Mouse (Mus musculus) urinary bladder, adult 18-20 months (tissue): ENCODE results near the gene Tha1.
"Not testable (repeated sequence)": the region's sequence is repeated elsewhere in the genome, so short reads cannot be mapped to it uniquely, and the experiment has no call there.

Experiments used
- DNase-seq, 2 experiments: peaks; one replicate each; pipeline ENCODE4 v3.0.0; 2022; ENCODE audit warnings: low spot score in 2 of 2, mixed read lengths in 2 of 2

Tha1 gene

DNA sequence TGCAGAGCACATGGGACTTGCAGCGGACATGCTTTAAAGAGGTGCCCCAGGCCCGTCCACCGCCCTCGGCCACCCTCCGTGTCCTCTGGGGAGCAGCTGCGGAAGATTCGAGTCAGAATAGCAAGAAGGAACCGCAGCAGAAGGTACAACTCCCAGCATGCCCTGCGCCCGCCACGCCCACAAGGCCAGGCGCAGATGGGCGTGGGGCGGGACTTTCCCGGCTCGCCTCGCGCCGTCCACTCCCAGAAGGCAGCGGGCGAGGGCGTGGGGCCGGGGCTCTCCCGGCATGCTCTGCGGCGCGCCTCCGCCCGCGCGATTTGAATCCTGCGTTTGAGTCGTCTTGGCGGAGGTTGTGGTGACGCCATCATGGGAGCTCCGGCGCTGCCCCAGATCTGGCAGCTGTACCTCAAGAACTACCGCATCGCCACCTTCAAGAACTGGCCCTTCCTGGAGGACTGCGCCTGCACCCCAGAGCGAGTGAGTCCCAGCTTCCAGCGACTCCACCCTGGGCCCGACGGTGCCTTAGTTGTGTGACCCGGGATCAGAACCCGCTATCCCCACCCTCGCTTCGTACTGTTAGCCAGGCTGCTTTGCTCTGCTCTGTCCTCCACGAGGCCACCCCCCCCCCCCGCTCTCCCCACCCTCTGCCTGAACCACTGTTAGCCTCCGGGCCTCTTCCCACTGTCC is 24.2 kb downstream of the Tha1 start, which contains the start of gene Birc5:
TSS of gene Birc5 (plus strand) at position 267 of the 687 bp plus-strand sequence.
- peak; percentile 92 to 96 for DNase-seq

DNA sequence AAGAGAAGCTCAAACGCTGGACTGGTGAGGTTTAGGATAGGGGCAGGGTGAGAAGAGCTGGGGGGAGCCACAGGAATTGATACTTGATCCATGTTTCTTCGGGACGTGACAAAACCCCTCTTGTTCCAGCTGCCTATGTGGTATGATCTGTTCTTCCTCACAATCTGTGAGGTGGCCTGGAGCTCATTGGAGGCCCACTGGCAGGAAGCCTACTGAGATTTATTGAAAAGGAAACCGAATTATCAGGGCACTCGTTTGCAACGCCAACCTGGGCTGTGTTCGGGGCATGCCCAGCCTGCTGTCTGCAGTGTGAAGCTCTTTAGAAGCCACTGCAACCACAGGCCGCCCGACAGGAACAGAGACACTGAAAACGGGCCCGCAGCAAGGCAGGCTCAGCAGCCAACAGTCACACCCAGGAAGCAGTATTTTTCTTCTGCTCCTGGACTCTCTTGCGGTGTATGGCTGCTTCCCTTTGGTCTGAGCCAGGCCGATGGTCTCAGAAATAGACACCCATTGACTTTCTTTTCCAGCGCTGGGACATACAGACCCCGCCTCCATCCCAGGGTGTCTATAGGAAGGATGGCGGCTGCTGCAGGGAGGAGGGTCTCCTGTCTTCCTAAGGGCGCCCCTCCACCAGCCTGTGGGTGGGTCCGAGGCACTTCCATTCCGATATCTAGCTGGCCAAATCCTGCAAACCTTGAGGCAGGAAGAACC is 24.9 kb downstream of the Tha1 start:
- DNase-seq = no peak

DNA sequence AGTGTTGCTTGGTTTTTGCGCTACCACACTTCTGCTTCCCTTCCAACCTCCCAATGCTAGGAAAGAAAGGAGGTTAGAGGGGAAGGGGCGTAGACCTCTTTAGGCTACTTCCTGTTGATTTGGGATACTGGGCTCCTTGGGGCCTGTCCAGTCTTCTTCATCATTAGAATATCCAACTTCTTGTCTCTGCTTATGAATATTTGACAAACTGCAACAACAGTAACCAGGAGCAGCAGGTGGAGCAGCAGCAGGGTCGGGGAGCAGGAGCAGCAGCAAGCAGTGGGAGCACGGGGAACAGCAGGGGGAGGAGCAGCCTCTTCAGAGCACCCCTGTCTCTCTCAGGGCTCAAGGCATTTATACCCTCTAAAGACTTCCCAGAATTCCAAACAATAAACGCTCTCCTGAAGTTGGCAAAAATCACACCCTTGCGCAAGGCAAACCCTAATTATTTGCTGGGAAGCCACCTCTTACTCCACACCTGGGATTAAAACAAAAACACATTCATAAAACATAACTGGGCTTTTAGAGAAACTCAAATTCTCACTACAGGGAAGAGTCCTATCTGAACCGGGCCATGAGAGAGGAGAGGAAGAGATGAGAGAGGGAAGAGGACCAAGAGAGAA is 25.6 kb downstream of the Tha1 start:
- no peak for DNase-seq

DNA sequence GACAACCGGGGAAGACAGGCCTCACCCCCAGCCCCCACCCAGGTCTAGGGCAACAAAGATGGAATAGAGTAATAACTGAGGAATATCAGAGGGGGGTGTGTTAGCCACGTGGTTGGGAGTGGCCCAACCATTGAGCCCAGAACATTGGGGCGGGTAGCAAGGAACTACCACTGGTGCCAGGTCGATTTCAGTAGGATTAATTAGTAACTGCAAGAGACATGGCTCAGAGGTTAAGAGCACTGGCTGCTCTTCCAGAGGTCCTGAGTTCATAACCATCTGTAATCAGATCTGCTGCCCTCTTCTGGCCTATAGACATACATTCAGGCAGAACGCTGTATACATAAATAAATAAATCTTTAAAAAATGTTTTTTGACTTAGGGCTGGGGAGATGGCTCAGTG is 26.6 kb downstream of the Tha1 start:
- no peak for DNase-seq

DNA sequence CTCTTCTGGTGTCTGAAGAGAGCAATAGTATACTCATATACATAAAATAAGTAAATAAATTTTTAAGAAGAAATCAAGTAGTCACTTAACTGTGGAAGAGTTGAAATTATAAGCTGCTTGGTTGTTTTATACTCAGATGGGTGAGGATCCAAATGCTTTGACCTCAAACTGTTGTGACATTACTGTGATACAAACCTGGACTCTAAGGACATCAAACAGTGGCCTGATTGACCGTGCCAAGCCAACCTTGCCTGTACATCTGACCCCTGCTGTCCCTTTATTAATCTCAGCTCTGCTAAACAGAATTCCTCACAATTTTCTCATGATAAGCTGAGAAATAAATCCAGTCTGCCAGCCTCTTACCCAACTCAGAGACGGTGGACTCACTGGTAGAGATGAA is 27.6 kb downstream of the Tha1 start:
- no peak for DNase-seq

DNA sequence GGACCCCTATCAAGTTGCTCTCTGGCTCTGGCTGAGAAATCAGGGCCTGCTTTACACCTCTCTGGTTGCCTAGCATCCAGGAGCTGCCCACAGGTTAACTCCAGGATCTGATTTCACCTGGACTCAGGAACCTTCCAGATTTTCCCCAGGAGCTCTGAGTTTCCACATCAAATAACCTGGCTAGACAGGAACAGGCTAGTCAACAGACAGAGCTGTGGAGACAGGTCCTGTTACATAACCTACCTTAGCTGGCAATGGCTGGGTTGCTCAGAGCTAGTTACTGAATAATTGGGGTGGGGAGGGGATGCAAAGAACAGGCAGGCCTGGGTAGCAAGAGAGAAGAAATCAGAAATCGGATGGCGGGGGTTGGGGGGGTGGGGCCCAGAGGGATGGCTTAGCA is 28.3 kb downstream of the Tha1 start:
- DNase-seq = no peak

DNA sequence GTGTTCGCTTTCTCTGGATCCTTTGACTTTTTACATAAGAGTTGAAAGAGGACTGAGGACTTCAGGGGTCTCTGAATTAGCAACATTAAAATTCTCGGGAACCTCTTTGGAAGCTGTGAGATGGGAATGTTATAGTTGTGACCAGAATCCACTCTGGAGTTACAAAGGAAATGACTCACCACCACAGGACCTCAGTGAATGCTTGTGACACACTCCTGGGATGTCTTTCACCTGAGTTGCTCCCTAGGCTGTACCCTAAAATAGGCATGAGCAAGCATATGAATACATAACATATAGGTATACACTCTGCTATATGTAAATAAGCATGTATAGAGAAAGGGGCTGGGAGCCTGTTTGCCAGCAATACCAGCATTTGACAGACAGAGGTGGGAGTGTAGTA is 29.8 kb downstream of the Tha1 start:
- no peak for DNase-seq

DNA sequence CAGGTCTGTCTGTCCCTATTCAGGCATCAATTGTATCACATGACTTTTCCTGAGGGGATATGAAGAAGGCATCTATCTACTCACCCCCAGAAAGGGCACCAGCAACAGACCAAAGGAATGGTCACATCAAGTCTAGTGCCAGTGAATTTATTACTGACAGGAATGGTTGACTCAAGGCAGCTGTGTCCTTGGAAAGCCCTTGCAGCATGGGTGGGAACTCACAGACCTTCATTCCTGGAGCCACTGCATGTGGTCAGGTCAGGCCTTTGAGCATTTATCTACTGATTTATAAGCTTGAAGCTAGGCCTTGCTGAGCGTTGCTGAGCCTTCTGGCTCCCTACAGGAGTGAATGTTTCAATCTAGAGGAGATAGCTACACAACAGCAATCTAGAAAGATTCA is 32.4 kb downstream of the Tha1 start:
- no peak for DNase-seq

DNA sequence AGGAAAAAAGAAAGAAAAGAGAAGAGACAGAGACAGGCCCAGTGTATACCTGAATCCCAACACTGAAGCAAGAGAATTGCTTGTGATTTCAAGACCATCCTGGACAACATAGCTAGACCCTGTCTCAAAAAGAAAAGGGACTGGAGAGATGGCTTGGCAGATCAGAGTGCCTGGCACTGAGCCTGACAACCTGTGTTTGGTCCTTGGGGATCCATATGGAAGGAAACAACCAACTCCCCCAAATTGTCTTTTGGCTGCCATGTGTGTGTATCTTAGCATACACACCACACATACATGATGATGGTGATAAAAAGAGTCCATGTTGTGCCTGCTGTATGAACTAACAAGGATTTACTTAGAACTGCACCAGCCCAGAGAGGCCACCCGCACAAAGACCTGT is 34.3 kb downstream of the Tha1 start:
- DNase-seq = no peak

DNA sequence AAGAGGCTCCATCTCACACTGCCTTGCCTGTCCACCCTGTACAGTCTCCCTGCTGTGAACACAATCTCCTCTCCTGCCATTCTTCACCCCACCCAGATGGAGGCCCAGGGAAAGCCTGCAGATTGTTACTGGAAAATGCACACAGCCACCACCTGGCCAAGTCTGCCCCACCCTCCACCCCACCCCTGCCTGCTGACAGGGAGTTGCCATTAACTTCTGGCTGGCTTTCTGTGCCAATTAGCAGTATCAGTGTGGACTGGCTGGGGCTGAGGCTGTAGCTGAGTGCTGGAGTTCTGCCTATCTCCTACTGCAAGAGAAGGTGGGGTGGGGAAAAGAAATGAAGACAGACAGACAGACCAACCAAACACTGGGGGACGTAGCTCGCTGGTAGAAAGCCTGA is 34.7 kb downstream of the Tha1 start:
- DNase-seq = no peak

DNA sequence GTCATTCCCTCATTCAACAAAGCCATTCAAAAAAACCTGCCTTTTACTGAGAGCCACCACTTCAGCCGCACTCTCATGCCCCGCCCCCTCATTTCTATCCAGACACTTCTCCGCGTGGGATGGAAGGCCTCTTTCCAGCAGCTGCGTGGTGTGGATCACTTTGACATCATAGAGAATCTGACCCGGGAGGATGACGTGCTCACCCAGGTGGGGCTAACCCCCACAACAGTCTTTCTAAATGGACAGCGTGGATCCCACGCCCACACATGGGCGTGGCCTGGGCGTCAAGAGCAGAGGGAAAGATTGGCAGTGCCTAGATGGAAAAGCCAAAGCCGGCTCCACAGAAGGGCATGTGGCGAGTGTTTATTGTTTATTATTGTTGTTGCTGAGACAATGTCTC is 37.0 kb downstream of the Tha1 start:
- no peak for DNase-seq

DNA sequence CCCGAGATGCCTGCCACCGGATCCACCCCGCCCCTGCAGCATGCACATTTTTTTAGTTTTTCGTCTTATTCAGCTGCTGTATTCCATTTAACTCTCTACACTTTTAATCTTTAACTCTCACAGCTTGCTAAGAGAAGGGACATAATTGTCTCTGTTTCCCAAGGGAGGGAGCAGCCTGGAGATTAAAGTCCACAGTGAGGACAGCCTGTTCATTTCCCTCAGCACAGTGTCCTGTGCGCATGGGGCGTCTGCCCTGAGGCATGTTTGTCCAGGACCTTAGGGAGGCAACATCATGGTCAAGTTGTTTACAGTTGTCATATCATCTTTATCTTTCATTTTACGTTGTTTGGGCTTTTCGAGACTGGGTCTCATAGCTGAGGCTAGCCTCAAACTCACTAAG is 39.2 kb downstream of the Tha1 start:
- no peak for DNase-seq

DNA sequence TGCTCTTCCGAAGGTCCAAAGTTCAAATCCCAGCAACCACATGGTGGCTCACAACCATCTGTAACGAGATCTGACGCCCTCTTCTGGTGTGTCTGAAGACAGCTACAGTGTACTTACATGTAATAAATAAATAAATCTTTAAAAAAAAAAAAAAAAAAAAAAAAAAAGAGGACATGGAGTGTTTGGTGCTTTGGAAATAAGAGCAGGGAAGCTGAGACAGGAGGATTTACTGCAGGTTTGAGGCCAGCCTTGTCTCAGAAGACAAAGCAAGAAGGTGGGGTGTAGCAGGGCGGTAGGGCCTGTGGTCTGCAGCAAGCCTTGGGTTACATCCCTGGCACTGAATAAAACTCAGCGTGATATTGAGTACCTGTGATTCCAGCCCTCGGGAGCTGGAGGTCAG is 39.8 kb downstream of the Tha1 start:
- not testable (repeated sequence) for DNase-seq

DNA sequence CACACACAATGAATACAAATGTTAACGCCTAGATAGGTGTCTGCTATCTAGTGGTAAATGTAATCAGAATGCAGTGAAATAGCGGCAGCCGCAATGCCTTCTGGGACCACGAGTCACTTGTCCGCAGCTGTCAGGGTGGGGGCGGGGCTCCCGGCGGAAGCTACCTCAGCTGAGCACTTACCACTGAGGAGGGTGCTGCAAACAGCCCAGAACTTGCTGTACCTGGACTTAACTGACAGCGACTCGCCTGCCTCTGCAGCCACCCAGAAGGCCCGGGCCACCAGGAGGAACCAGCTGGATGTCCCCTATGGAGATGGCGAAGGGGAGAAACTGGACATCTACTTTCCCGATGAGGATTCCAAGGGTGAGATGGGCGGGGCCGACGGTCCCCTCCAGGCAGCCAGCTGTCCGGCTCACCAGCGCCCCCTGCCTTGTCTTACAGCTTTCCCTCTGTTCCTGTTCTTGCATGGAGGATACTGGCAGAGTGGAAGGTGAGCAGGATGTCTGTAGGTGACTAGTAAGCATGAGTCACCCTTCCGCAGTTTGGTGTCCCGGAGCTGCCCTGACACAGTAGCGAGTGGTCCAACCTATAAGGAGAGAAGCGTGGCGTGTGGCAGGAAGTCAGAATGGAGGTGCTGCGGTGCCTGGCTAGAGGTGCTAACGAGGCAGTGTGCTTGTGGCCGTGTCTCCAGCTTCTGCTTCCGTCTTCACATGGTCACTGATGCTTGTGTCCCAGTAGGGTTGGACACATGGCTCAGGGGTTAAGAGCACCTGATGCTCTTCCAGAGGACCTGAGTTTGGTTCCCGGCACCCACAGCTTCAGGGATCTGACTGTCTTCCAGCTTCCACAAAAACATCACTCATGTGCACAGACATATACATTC is 41.0 kb downstream of the Tha1 start:
- peak in 1 of 2 experiments; percentile 49 for DNase-seq

DNA sequence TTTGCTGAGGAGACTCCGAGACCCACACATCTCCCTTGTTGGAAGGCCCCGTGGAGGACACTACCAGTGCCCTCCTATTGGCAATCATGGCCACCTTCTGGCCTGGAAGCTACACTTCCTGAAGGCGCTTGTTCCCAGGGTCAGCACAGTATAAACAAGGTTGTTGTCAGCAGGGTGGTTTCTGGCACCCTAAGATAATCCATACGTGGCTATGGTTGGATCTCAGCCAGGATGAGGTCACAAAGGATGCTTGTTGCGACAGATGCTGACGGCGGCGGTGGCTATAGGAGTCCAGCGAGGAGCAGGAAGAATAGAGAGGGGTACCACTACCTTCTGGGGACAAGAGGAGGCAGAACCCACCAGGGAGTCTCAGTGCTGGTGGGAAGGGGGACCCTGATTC is 42.9 kb downstream of the Tha1 start:
- no peak for DNase-seq

DNA sequence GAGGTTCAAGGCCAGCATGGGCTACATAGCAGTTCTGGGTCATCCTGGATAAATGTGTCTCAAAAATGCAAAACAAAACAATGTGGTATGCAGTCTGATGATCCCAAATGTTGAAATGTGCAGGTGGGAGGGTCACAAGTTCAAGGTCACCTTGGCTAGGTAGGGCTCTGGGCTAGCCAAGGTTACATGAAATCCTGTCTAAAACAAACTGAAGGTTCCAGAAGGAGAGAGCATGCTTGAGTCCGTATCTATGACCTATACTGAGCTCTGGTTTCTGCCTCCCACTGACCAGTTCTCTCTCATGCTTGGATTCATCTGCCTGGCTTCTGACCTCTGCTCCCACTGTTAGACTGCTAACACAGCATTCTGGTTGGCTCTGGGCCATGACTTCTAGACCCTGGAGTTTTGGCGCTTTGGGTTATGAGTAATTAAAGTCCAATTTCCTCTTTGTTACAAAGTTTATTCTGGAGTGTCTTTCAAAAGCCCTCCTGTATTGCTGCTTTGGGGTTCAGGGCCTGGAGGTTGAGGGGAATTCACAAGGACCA is 43.5 kb downstream of the Tha1 start:
- no peak for DNase-seq

DNA sequence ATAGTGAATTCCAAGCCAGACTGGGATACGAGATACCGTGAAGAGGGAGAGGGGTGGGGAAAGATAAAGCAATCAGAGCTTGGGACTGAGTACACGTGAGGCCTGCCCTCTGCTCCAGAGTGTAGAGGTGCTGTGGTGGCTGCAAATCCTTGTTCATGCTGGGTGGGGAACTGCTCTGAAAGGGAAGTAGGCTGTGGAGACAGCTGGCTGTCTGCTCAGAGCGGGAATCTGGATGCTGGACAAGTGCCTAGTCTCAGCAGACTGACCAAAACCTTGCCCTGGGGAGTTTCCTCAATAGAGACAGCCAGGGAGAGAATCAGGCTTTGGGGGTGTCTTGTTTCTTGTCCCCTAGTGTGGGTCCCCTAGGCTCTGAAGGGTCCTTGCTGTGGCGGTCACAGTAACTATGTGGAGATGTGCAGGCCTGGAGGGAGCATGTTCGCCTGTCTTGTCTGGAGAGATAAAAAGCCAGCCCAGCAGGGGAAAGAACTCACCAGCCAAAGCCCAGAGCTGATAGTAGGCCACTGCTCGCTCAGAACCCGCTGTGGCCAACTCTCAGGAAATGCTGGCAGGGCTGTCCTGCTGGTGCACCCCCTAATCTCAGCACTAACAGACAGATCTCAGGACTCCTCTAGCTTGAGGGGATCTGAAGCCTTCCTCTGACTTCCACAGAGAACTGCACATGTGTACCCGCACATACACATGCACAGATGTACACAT is 44.2 kb downstream of the Tha1 start:
- no peak for DNase-seq

DNA sequence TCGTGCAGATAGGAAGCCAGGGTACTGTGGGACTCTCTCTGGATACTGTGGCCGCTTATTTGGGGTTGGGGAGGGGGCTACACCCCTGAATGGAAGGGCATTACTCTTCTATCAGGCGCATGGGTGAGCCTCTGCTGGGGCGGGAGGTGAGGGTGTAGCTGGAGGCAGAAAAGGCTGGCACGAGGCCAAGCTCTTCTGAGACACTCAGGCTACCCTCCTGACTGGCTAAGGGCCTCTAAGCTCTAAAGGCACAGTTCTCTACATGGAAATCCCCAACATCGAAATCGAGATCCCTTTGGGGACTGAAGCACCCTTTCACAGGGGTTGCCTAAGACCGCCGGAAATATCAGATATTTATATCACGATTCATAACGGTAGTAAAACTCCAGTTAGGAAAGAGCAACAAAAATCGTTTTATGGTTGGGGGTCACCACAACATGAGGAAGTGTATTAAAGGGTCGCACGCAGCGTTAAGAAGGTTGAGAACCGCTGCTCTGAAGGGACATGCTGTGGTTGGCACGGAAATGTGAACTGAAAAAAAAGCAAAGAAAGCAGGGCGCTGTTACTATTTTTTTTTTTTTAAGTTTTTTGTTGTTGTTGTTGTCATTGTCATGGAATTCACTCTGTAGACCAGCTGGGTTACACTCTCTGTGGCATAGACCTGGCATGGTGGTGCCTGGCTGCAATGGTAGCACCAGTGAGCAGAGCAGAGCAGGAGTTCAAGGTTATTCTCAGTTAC is 45.0 kb downstream of the Tha1 start:
- DNase-seq = no peak

DNA sequence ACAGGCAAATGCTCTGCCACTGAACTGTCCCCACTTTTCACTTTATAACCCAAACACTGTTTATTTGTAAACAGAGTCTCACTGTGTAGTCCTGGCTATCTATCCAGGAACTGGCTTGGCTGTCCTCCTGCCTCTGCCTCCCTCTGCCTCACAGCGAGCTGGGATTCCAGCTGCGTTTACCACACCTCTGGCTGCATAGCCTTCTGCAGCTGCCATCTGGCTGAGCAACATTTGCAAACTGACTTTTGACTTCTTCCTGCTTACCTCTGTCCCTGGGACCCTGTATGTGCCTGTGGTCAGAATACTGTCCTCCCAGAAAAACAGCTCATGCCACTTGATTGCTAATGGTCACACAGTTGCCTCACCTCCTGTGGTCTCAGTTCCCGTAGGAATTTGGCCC is 45.9 kb downstream of the Tha1 start:
- no peak for DNase-seq

DNA sequence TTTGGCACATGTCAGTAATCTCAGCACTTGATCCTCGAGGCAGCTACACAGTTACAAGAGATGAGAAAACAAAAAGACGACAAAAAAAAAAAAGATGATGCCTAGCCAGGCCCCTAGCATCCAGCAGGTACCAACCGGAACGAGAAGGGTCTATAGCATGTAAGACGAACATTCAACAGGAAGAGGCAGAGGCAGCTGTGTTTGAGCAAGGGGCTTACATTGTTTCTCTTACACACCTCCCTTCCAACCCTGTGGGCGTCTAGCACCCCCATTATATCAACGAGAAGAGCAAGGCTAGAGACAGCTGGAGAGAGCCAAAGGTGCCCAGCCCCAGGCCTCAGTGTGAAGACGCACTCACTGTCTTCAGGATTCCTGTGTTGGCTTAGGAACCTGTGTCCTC is 46.4 kb downstream of the Tha1 start:
- DNase-seq = no peak
